Mouse (Mus musculus) midbrain, postnatal 0 days (tissue): ENCODE measurements at regions not wholly inside any gene's neighbourhood (a gene's known extent, or its start where the extent isn't known, plus 50 kb on each side); places are given as distances from the start of the nearest gene placed in this dataset.

Experiments used
- ATAC-seq: fragments of 200-750 bp; cut with Nextera tagmentation; 2 replicates; pipeline ENCODE4 v1.8.0; 2017; ENCODE audit warnings: moderate number of reproducible peaks, mild to moderate bottlenecking, moderate TSS enrichment, moderate library complexity; ENCODE audit not compliant: low FRiP score
- DNase-seq: peaks from one replicate; pipeline ENCODE4 v3.0.0-alpha.2; 2015; ENCODE audit warnings: low spot score
- H3K27ac ChIP-seq: fragments of 300-500 bp; sonication (generic); 2 replicates; pipeline ENCODE4 v1.5.1; 2014; ENCODE audit warnings: low read depth, mild to moderate bottlenecking, low read length, mixed read lengths
- H3K27me3 ChIP-seq: fragments of 300-500 bp; sonication (generic); 2 replicates; pipeline ENCODE4 v1.6.1; 2014; ENCODE audit warnings: low read length, control low read depth, mixed read lengths; ENCODE audit not compliant: insufficient read depth
- H3K36me3 ChIP-seq: fragments of 300-500 bp; sonication (generic); 2 replicates; pipeline ENCODE4 v1.6.1; 2014; ENCODE audit warnings: low read length, control low read depth, mixed read lengths; ENCODE audit not compliant: insufficient read depth
- H3K4me1 ChIP-seq: fragments of 300-500 bp; sonication (generic); 2 replicates; pipeline ENCODE4 v1.6.1; 2014; ENCODE audit warnings: mild to moderate bottlenecking, control low read depth, antibody characterized with exemption, low read length, mixed read lengths; ENCODE audit not compliant: insufficient read depth
- H3K4me2 ChIP-seq: fragments of 300-500 bp; sonication (generic); 2 replicates; pipeline ENCODE4 v1.6.1; 2014; ENCODE audit warnings: low read depth, mild to moderate bottlenecking, low read length, mixed read lengths; ENCODE audit not compliant: poor library complexity, severe bottlenecking
- H3K4me3 ChIP-seq: fragments of 300-500 bp; sonication (generic); 2 replicates; pipeline ENCODE4 v1.5.1; 2014; ENCODE audit warnings: low read depth, mild to moderate bottlenecking, low read length, moderate library complexity
- H3K9ac ChIP-seq: fragments of 300-500 bp; sonication (generic); replicated peaks from 2 replicates; pipeline ENCODE4 v1.6.1; 2014; ENCODE audit warnings: mild to moderate bottlenecking, low read length, moderate library complexity, mixed read lengths; ENCODE audit not compliant: poor library complexity, severe bottlenecking
- H3K9me3 ChIP-seq: fragments of 300-500 bp; sonication (generic); 2 replicates; pipeline ENCODE4 v1.6.1; 2016; ENCODE audit warnings: low read length, control low read depth
- CTCF ChIP-seq: IDR thresholded peaks from 2 replicates; pipeline ENCODE4 v1.5.1; 2016; ENCODE audit warnings: antibody characterized with exemption, mild to moderate bottlenecking
- WGBS: fragments of 180-500 bp; shearing (Covaris S2); extraction: QIAGEN DNeasy Blood & Tissue Kit; methylation state at CpG from one replicate; pipeline ENCODE4 v1.1.7; 2014; 5-methylcytosine and 5-hydroxymethylcytosine counted together

- no peaks in the 10 kb centered on the region for H3K27me3 ChIP-seq
- no peak for DNase-seq
- ATAC-seq: no peak
- TF ChIP-seq CTCF: no peak
- H3K4me1 ChIP-seq: no peaks in the 10 kb centered on the region
- no peak overlapping the region for H3K4me2 ChIP-seq
- WGBS: 97% methylated on average over 2 of the region's 2 CpGs
- H3K4me3 ChIP-seq: no peak overlapping the region
- H3K9ac ChIP-seq: no peak overlapping the region
- H3K36me3 ChIP-seq: no peaks in the 10 kb centered on the region
- H3K27ac ChIP-seq: no peak overlapping the region
- no peaks in the 10 kb centered on the region for H3K9me3 ChIP-seq
These were observed 103.5 kb downstream of the Gm9733 start for GRCm38 (mm10) chr3:15228641-15229040.

- H3K4me2 ChIP-seq: no peak overlapping the region
- no peak for ATAC-seq
- 66% methylated on average over 6 of the region's 6 CpGs for WGBS
These were observed 101.9 kb downstream of the Gm9733 start for GRCm38 (mm10) chr3:15230204-15230603.

GRCm38 (mm10) chr3:15231433-15231832 lies 100.7 kb downstream of the Gm9733 start:
- Histone ChIP-seq H3K4me1 (no peaks in the 10 kb centered on the region), H3K27me3 (no peaks in the 10 kb centered on the region), H3K9me3 (no peaks in the 10 kb centered on the region), H3K4me2 (no peak overlapping the region), H3K9ac (no peak overlapping the region), H3K27ac (no peak overlapping the region), H3K4me3 (no peak overlapping the region), H3K36me3 (no peaks in the 10 kb centered on the region)
- TF ChIP-seq CTCF: no peak
- DNase-seq (no peak), ATAC-seq (no peak)
- 34% methylated on average over 3 of the region's 3 CpGs for WGBS

More at GRCm38 (mm10) chr3:15230204-15230603, 101.9 kb downstream of the Gm9733 start:
- TF ChIP-seq CTCF: no peak
- Histone ChIP-seq H3K27me3 (no peaks in the 10 kb centered on the region), H3K36me3 (no peaks in the 10 kb centered on the region), H3K4me1 (no peaks in the 10 kb centered on the region), H3K4me3 (no peak overlapping the region), H3K9me3 (no peaks in the 10 kb centered on the region), H3K27ac (no peak overlapping the region), H3K9ac (no peak overlapping the region)
- DNase-seq: no peak

GRCm38 (mm10) chr3:15237817-15238432 lies 94.2 kb downstream of the Gm9733 start:
- Histone ChIP-seq H3K27ac (no peak overlapping the region), H3K4me3 (no peak overlapping the region), H3K36me3 (no peaks in the 10 kb centered on the region), H3K27me3 (no peaks in the 10 kb centered on the region), H3K9me3 (no peaks in the 10 kb centered on the region), H3K4me2 (no peak overlapping the region), H3K9ac (no peak overlapping the region), H3K4me1 (no peaks in the 10 kb centered on the region)
- WGBS: 82% methylated on average over 5 of the region's 5 CpGs
- no peak for DNase-seq
- no peak for ATAC-seq
- no peak for TF ChIP-seq CTCF

GRCm38 (mm10) chr3:15242388-15242787 lies 89.7 kb downstream of the Gm9733 start:
- no peak overlapping the region for H3K9ac ChIP-seq
- TF ChIP-seq CTCF: no peak
- H3K27me3 ChIP-seq: 0 out of 2 replicates have a peak, but pooled peaks cover 3% of the 10 kb centered on the region
- no peak overlapping the region for H3K4me2 ChIP-seq
- H3K27ac ChIP-seq: no peak overlapping the region
- no peaks in the 10 kb centered on the region for H3K36me3 ChIP-seq
- no peak for DNase-seq
- H3K4me3 ChIP-seq: no peak overlapping the region
- ATAC-seq: no peak
- H3K4me1 ChIP-seq: no peaks in the 10 kb centered on the region
- no peaks in the 10 kb centered on the region for H3K9me3 ChIP-seq

- Histone ChIP-seq H3K9me3 (no peaks in the 10 kb centered on the region), H3K4me1 (no peaks in the 10 kb centered on the region), H3K4me3 (no peak overlapping the region), H3K9ac (no peak overlapping the region), H3K36me3 (no peaks in the 10 kb centered on the region), H3K27me3 (0 out of 2 replicates have a peak, but pooled peaks cover 3% of the 10 kb centered on the region), H3K27ac (no peak overlapping the region), H3K4me2 (no peak overlapping the region)
- 67% methylated on average over 5 of the region's 5 CpGs for whole genome bisulfite sequencing
- no peak for TF ChIP-seq CTCF
- ATAC-seq (no peak), DNase-seq (no peak)
These were observed 88.5 kb downstream of the Gm9733 start for GRCm38 (mm10) chr3:15243584-15243983.
